Mouse (Mus musculus) stomach, postnatal 0 days (tissue): Measurements from ENCODE around the gene Dio1.

Source experiments
- CTCF ChIP-seq: IDR thresholded peaks from 2 replicates; pipeline ENCODE4 v1.5.1; 2016; ENCODE audit warnings: antibody characterized with exemption, low read depth, mild to moderate bottlenecking, moderate library complexity
- EP300 ChIP-seq: optimal IDR thresholded peaks from 2 replicates; pipeline ENCODE3; 2016; ENCODE audit warnings: antibody characterized with exemption

- no peak for TF ChIP-seq EP300
- TF ChIP-seq CTCF: no peak
Measured at GRCm38 (mm10) chr4:107247110-107247509, 59.9 kb downstream of the Dio1 start.
